Mouse (Mus musculus): Measurements from ENCODE around the gene Krcc1. TPM values are rescaled to one million over a fixed set of nuclear protein-coding genes. Genes with fewer than 3 reads are reported as not detected.
A peak's percentile ranks its signal among the peaks of the same experiment; 100 is the strongest.
"Not testable (repeated sequence)": the region's sequence is repeated elsewhere in the genome, so short reads cannot be mapped to it uniquely, and the experiment has no call there.

The Krcc1 gene
- polyA plus RNA-seq, 1 experiment from 2014 or later, result 47.0 TPM

- H3K27me3 ChIP-seq (ENCODE audit: insufficient read depth, low read length), result no peaks in the 10 kb centered on the region
- DNase-seq (no peak), ATAC-seq (no peak)
- no peak overlapping the region for H3K27ac ChIP-seq (ENCODE audit: low read depth)
- TF ChIP-seq CTCF (IDR thresholded peaks at IDR 0.05; ENCODE audit: low read depth), result peak; percentile 59
- no peak for TF ChIP-seq EP300 (IDR thresholded peaks at IDR 0.05; ENCODE audit: low read depth)
- H3K9ac ChIP-seq (replicated peaks), result no peak overlapping the region
- no peaks in the 10 kb centered on the region for H3K9me3 ChIP-seq (ENCODE audit: low read length)
- H3K4me1 ChIP-seq (ENCODE audit: insufficient read depth), result peaks cover 25% of the 10 kb centered on the region
- no peak overlapping the region for H3K4me2 ChIP-seq (ENCODE audit: low read depth, low read length)
- no peaks in the 10 kb centered on the region for H3K36me3 ChIP-seq (replicated peaks; ENCODE audit: insufficient read depth, low read length)
- no peak overlapping the region for H3K4me3 ChIP-seq (ENCODE audit: low read depth, low read length)
- WGBS (ENCODE audit: insufficient replicate concordance), result 50% methylated on average over 7 of the region's 7 CpGs
Observed at GRCm38 (mm10) chr6:71268929-71269685, 2.4 kb upstream of the Krcc1 start.

DNA sequence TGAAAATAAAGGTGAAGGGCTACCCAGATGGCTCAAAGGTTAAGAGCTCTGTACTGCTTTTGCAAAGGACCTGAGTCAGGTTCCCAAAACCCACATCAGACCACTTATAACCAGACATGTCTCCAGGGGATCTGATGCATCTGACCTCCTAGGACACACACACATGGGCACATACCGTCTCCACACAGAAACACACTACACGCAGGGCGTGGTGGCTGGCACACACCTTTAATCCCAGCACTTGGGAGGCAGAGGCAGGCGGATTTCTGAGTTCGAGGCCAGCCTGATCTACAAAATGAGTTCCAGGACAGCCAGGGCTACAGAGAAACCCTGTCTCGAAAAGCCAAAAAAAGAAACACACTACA is 1.8 kb upstream of the Krcc1 start:
- not testable (repeated sequence) for H3K9ac ChIP-seq (replicated peaks); H3K36me3 ChIP-seq (replicated peaks; ENCODE audit: insufficient read depth, low read length); H3K4me3 ChIP-seq (ENCODE audit: low read depth, low read length); H3K9me3 ChIP-seq (ENCODE audit: low read length); ATAC-seq; H3K27me3 ChIP-seq (ENCODE audit: insufficient read depth, low read length); H3K27ac ChIP-seq (ENCODE audit: low read depth); H3K4me2 ChIP-seq (ENCODE audit: low read depth, low read length); DNase-seq
- 85% methylated on average over 6 of the region's 6 CpGs for WGBS (ENCODE audit: insufficient replicate concordance)
- peaks cover 28% of the 10 kb centered on the region for H3K4me1 ChIP-seq (ENCODE audit: insufficient read depth)

- Histone ChIP-seq H3K9ac (replicated peaks) (peak overlapping the region; percentile 60), H3K4me1 (ENCODE audit: insufficient read depth) (peaks cover 28% of the 10 kb centered on the region), H3K27me3 (ENCODE audit: insufficient read depth, low read length) (no peaks in the 10 kb centered on the region), H3K36me3 (replicated peaks; ENCODE audit: insufficient read depth, low read length) (no peaks in the 10 kb centered on the region), H3K4me2 (ENCODE audit: low read depth, low read length) (peak overlapping the region; percentile 75), H3K4me3 (ENCODE audit: low read depth, low read length) (peak overlapping the region; percentile 89), H3K27ac (ENCODE audit: low read depth) (peak overlapping the region; percentile 98), H3K9me3 (ENCODE audit: low read length) (no peaks in the 10 kb centered on the region)
- WGBS (ENCODE audit: insufficient replicate concordance), result 18% methylated on average over 13 of the region's 14 CpGs
- ATAC-seq, result peak; percentile 46
- DNase-seq, result peak; percentile 73
- TF ChIP-seq CTCF (IDR thresholded peaks at IDR 0.05; ENCODE audit: low read depth), result no peak
- no peak for TF ChIP-seq EP300 (IDR thresholded peaks at IDR 0.05; ENCODE audit: low read depth)
Observed at GRCm38 (mm10) chr6:71270301-71271056, 998 bp upstream of the Krcc1 start.

DNA sequence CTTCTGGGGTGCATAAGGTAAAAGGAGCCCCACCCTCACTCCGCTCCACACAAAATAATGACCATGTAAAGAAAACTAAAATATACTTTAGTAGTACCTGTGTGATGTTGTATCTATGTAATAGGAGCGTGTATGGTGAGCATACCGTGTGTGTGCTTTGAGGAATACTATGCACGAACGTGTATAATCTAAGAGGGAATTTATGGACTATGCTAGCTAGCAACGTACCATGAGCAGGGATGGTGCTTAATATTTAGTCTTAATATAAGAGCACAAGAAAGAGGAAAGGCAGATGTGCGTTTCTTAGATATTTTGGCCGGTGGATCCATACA is 454 bp upstream of the Krcc1 start:
- Histone ChIP-seq H3K27me3 (ENCODE audit: insufficient read depth, low read length) (no peaks in the 10 kb centered on the region), H3K9me3 (ENCODE audit: low read length) (no peaks in the 10 kb centered on the region), H3K9ac (replicated peaks) (peak overlapping the region; percentile 60), H3K4me3 (ENCODE audit: low read depth, low read length) (peak overlapping the region; percentile 89), H3K4me2 (ENCODE audit: low read depth, low read length) (peak overlapping the region; percentile 75), H3K36me3 (replicated peaks; ENCODE audit: insufficient read depth, low read length) (no peaks in the 10 kb centered on the region), H3K4me1 (ENCODE audit: insufficient read depth) (peaks cover 28% of the 10 kb centered on the region), H3K27ac (ENCODE audit: low read depth) (peak overlapping the region; percentile 98)
- DNase-seq, result no peak
- peak; percentile 1 for ATAC-seq
- 2% methylated on average over 8 of the region's 8 CpGs for WGBS (ENCODE audit: insufficient replicate concordance)
- TF ChIP-seq EP300 (IDR thresholded peaks at IDR 0.05; ENCODE audit: low read depth) (no peak), CTCF (IDR thresholded peaks at IDR 0.05; ENCODE audit: low read depth) (no peak)

GRCm38 (mm10) chr6:71272316-71272741 is 852 bp downstream of the Krcc1 start:
- H3K9me3 ChIP-seq (ENCODE audit: low read length), result no peaks in the 10 kb centered on the region
- H3K36me3 ChIP-seq (replicated peaks; ENCODE audit: insufficient read depth, low read length), result no peaks in the 10 kb centered on the region
- peak overlapping the region; percentile 96 for H3K9ac ChIP-seq (replicated peaks)
- H3K27me3 ChIP-seq (ENCODE audit: insufficient read depth, low read length), result no peaks in the 10 kb centered on the region
- TF ChIP-seq EP300 (IDR thresholded peaks at IDR 0.05; ENCODE audit: low read depth), result no peak
- TF ChIP-seq CTCF (IDR thresholded peaks at IDR 0.05; ENCODE audit: low read depth), result no peak
- 2% methylated on average over 11 of the region's 11 CpGs for WGBS (ENCODE audit: insufficient replicate concordance)
- H3K4me3 ChIP-seq (ENCODE audit: low read depth, low read length), result peak overlapping the region; percentile 89
- no peak for DNase-seq
- no peak for ATAC-seq
- peaks cover 28% of the 10 kb centered on the region for H3K4me1 ChIP-seq (ENCODE audit: insufficient read depth)
- H3K27ac ChIP-seq (ENCODE audit: low read depth), result peak overlapping the region; percentile 98
- H3K4me2 ChIP-seq (ENCODE audit: low read depth, low read length), result peak overlapping the region; percentile 75

DNA sequence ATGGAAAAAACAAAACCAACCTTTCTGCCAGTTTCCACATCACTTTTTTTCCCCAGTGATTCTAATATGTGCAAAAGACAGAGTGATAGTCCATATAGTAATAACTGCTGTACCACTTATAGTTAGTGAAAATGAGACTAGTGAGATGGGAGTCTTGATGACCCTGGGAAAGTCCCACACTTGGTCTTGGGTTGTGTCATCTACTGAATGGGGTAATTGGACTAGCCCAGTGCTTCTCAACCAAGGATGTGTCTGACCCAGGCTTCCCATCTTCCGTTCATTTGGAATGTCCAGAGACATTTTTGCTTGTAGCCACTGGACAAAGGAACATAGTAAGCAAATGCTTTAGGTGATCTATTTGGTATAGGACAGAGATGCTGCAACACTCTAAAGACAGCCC is 2.2 kb downstream of the Krcc1 start:
- DNase-seq, result no peak
- H3K4me1 ChIP-seq (ENCODE audit: insufficient read depth), result peaks cover 25% of the 10 kb centered on the region
- H3K4me3 ChIP-seq (ENCODE audit: low read depth, low read length), result no peak overlapping the region
- no peak for ATAC-seq
- no peaks in the 10 kb centered on the region for H3K36me3 ChIP-seq (replicated peaks; ENCODE audit: insufficient read depth, low read length)
- H3K9me3 ChIP-seq (ENCODE audit: low read length), result no peaks in the 10 kb centered on the region
- H3K27ac ChIP-seq (ENCODE audit: low read depth), result no peak overlapping the region
- H3K27me3 ChIP-seq (ENCODE audit: insufficient read depth, low read length), result no peaks in the 10 kb centered on the region
- WGBS (ENCODE audit: insufficient replicate concordance), result 78% methylated on average over 1 of the region's 1 CpGs
- H3K4me2 ChIP-seq (ENCODE audit: low read depth, low read length), result no peak overlapping the region
- TF ChIP-seq EP300 (IDR thresholded peaks at IDR 0.05; ENCODE audit: low read depth) (no peak), CTCF (IDR thresholded peaks at IDR 0.05; ENCODE audit: low read depth) (no peak)
- H3K9ac ChIP-seq (replicated peaks), result no peak overlapping the region
